In genomic region chr7:143458963-143459331, GRCm38 (mm10) we compare ENCODE assay signal across 10 mouse cellular contexts. TPM values are rescaled to one million over a fixed set of nuclear protein-coding genes. Genes with fewer than 3 reads are reported as not detected.
DNase-seq lines count a peak whose midpoint lies in the region; ATAC-seq lines count a peak whose summit lies in the region.
"Had no signal": no experiment of that assay in that cellular context is flagged by ENCODE, and none has a peak within 500 bp of the region (broad histone marks: within the 10 kb centered on the region; RNA-seq: fewer than 3 reads in every experiment).

No protein-coding gene starts in this region.

- no peaks in the 10 kb centered on the region for H3K36me3 ChIP-seq in kidney, embryonic 14.5 days (ENCODE audit: control insufficient read depth, insufficient read depth, low read length)
- no peaks in the 10 kb centered on the region for H3K36me3 ChIP-seq in embryonic facial prominence, embryonic 11.5 days (replicated peaks; ENCODE audit: control insufficient read depth, insufficient read depth, low read depth, low read length)
- H3K36me3 ChIP-seq in hindbrain, embryonic 13.5 days, result no peaks in the 10 kb centered on the region
- no peaks in the 10 kb centered on the region for H3K36me3 ChIP-seq in midbrain, embryonic 12.5 days
- H3K36me3 ChIP-seq: G1E had no signal

- WGBS in kidney, embryonic 14.5 days, result 21% methylated on average over 38 of the region's 38 CpGs
- WGBS in embryonic facial prominence, embryonic 11.5 days, result 25% methylated on average over 38 of the region's 38 CpGs
- WGBS in hindbrain, embryonic 13.5 days, result 21% methylated on average over 38 of the region's 38 CpGs
- WGBS in midbrain, embryonic 12.5 days, result 25% methylated on average over 38 of the region's 38 CpGs

- no peaks in the 10 kb centered on the region for H3K27me3 ChIP-seq in kidney, embryonic 14.5 days (ENCODE audit: control insufficient read depth, insufficient read depth, low read length)
- 0 out of 2 replicates have a peak, but pooled peaks cover 2% of the 10 kb centered on the region for H3K27me3 ChIP-seq in embryonic facial prominence, embryonic 11.5 days (ENCODE audit: control insufficient read depth, insufficient read depth, low read length)
- H3K27me3 ChIP-seq in hindbrain, embryonic 13.5 days, result peaks cover 10% of the 10 kb centered on the region; the same call in 1 of the 2 replicates
- H3K27me3 ChIP-seq in midbrain, embryonic 12.5 days, result peaks cover 26% of the 10 kb centered on the region; the same call in 1 of the 2 replicates

- peaks cover 31% of the 10 kb centered on the region for H3K9me3 ChIP-seq in kidney, embryonic 14.5 days (ENCODE audit: control insufficient read depth, low read length)
- H3K9me3 ChIP-seq in embryonic facial prominence, embryonic 11.5 days (replicated peaks; ENCODE audit: control insufficient read depth, low read length), result peaks cover 19% of the 10 kb centered on the region
- peaks cover 21% of the 10 kb centered on the region for H3K9me3 ChIP-seq in hindbrain, embryonic 13.5 days
- H3K9me3 ChIP-seq in midbrain, embryonic 12.5 days, result peaks cover 22% of the 10 kb centered on the region

- no peak for DNase-seq in kidney, postnatal 14 days
- DNase-seq in embryonic facial prominence, embryonic 11.5 days (ENCODE audit: low spot score), result no peak
- DNase-seq in cerebellum, adult 9-10 months, result no peak
- DNase-seq in layer of hippocampus, postnatal 36 days, result no peak
- DNase-seq in adrenal gland, postnatal 36 days, result no peak
- DNase-seq: cerebellum, adult 9-11 months had no signal

- H3K9ac ChIP-seq in kidney, embryonic 14.5 days (ENCODE audit: low read depth, low read length), result peak overlapping the region; percentile 63
- peak overlapping the region; percentile 76 for H3K9ac ChIP-seq in embryonic facial prominence, embryonic 11.5 days (replicated peaks; ENCODE audit: low read length)
- peak overlapping the region; percentile 80 for H3K9ac ChIP-seq in hindbrain, embryonic 13.5 days
- peak overlapping the region; percentile 73 for H3K9ac ChIP-seq in midbrain, embryonic 12.5 days (replicated peaks)

- peak overlapping the region; percentile 50 for H3K4me3 ChIP-seq in kidney, embryonic 14.5 days (ENCODE audit: low read length)
- peak overlapping the region; percentile 67 for H3K4me3 ChIP-seq in embryonic facial prominence, embryonic 11.5 days (ENCODE audit: low read depth, low read length)
- peak overlapping the region; percentile 63 for H3K4me3 ChIP-seq in hindbrain, embryonic 13.5 days
- peak overlapping the region; percentile 67 for H3K4me3 ChIP-seq in midbrain, embryonic 12.5 days

- peak overlapping the region; percentile 48 for H3K4me2 ChIP-seq in kidney, embryonic 14.5 days (replicated peaks; ENCODE audit: low read depth, low read length)
- H3K4me2 ChIP-seq in embryonic facial prominence, embryonic 11.5 days (ENCODE audit: low read depth, low read length), result peak overlapping the region; percentile 75
- H3K4me2 ChIP-seq in hindbrain, embryonic 13.5 days, result peak overlapping the region; percentile 58
- H3K4me2 ChIP-seq in midbrain, embryonic 12.5 days (replicated peaks), result peak overlapping the region; percentile 51

- peak overlapping the region; percentile 59; the same call in 1 of the 2 replicates for H3K27ac ChIP-seq in kidney, embryonic 14.5 days (ENCODE audit: low read depth, low read length)
- H3K27ac ChIP-seq in embryonic facial prominence, embryonic 11.5 days (replicated peaks; ENCODE audit: low read depth, low read length), result no peak overlapping the region; the same call in 1 of the 2 replicates
- H3K27ac ChIP-seq in hindbrain, embryonic 13.5 days, result peak overlapping the region; percentile 82
- peak overlapping the region; percentile 83 for H3K27ac ChIP-seq in midbrain, embryonic 12.5 days (replicated peaks)

- 0 out of 2 replicates have a peak, but pooled peaks cover 4% of the 10 kb centered on the region for H3K4me1 ChIP-seq in kidney, embryonic 14.5 days (ENCODE audit: control insufficient read depth, insufficient read depth, low read length)
- no peaks in the 10 kb centered on the region for H3K4me1 ChIP-seq in embryonic facial prominence, embryonic 11.5 days (ENCODE audit: control insufficient read depth, insufficient read depth, low read length)
- H3K4me1 ChIP-seq in hindbrain, embryonic 13.5 days (replicated peaks), result peaks cover 20% of the 10 kb centered on the region
- 0 out of 2 replicates have a peak, but pooled peaks cover 5% of the 10 kb centered on the region for H3K4me1 ChIP-seq in midbrain, embryonic 12.5 days

- ATAC-seq in kidney, embryonic 14.5 days (ENCODE audit: low FRiP score, low TSS enrichment), result no peak
- ATAC-seq in embryonic facial prominence, embryonic 11.5 days (replicated peaks; ENCODE audit: insufficient number of reproducible peaks, low FRiP score, low TSS enrichment, low read depth), result no peak
- ATAC-seq in hindbrain, embryonic 13.5 days (ENCODE audit: low FRiP score), result no peak
- ATAC-seq in midbrain, embryonic 12.5 days (ENCODE audit: low FRiP score, low read depth), result peak; percentile 3; the same call in 1 of the 2 replicates

RNA-seq across cellular contexts. Expression of gene Cdkn1c, which starts 1.9 kb away (rescaled TPM):
- 1,196 and 1,506 TPM in 2 replicates for polyA plus RNA-seq in kidney, embryonic 14.5 days (2014; fragmentation: Nextera tagmentation; extraction: Ambion mirVana)
- polyA plus RNA-seq in embryonic facial prominence, embryonic 11.5 days (2014; fragmentation: Nextera tagmentation; extraction: Ambion mirVana), result 1,085 and 1,117 TPM in 2 replicates
- polyA plus RNA-seq in hindbrain, embryonic 13.5 days (2015; fragmentation: Nextera tagmentation; extraction: Ambion mirVana), result 359 and 375 TPM in 2 replicates
- polyA plus RNA-seq in midbrain, embryonic 12.5 days (2016; fragmentation: Nextera tagmentation; extraction: Ambion mirVana), result 875 and 1,070 TPM in 2 replicates
- 1 to 10 TPM; 3.6 to 6.7 TPM for total RNA-seq in layer of hippocampus, postnatal 36 days (2021)
- 100 to 1,000 TPM; 242 to 645 TPM for total RNA-seq in adrenal gland, postnatal 36 days (2021)
- total RNA-seq: G1E had no signal

RNA-seq across cellular contexts. Expression of gene Slc22a18, which starts 14.6 kb away (rescaled TPM):
- polyA plus RNA-seq in kidney, embryonic 14.5 days (2014; fragmentation: Nextera tagmentation; extraction: Ambion mirVana), result 4.4 and 4.7 TPM in 2 replicates
- polyA plus RNA-seq in embryonic facial prominence, embryonic 11.5 days (2014; fragmentation: Nextera tagmentation; extraction: Ambion mirVana), result 0.58 and 1.0 TPM in 2 replicates
- polyA plus RNA-seq in hindbrain, embryonic 13.5 days (2015; fragmentation: Nextera tagmentation; extraction: Ambion mirVana), result 0.60 and 0.78 TPM in 2 replicates
- polyA plus RNA-seq in midbrain, embryonic 12.5 days (2016; fragmentation: Nextera tagmentation; extraction: Ambion mirVana), result 0.38 and 0.48 TPM in 2 replicates
- under 1 TPM; 0.28 to 0.65 TPM for total RNA-seq in layer of hippocampus, postnatal 36 days (2021)
- 1 to 10 TPM; 1.4 to 1.5 TPM for total RNA-seq in adrenal gland, postnatal 36 days (2021)

RNA-seq across cellular contexts. Expression of gene Phlda2, which starts 44.0 kb away (rescaled TPM):
- polyA plus RNA-seq in kidney, embryonic 14.5 days (2014; fragmentation: Nextera tagmentation; extraction: Ambion mirVana), result 7.3 and 10.6 TPM in 2 replicates
- 2.8 and 2.9 TPM in 2 replicates for polyA plus RNA-seq in embryonic facial prominence, embryonic 11.5 days (2014; fragmentation: Nextera tagmentation; extraction: Ambion mirVana)
- 0.53 and 1.5 TPM in 2 replicates for polyA plus RNA-seq in hindbrain, embryonic 13.5 days (2015; fragmentation: Nextera tagmentation; extraction: Ambion mirVana)
- polyA plus RNA-seq in midbrain, embryonic 12.5 days (2016; fragmentation: Nextera tagmentation; extraction: Ambion mirVana), result 1.4 and 1.5 TPM in 2 replicates
- total RNA-seq in layer of hippocampus, postnatal 36 days (2021), result not detected
- 1 to 10 TPM in 1 of 2 experiments, under 1 TPM in 1; 0.43 to 2.6 TPM for total RNA-seq in adrenal gland, postnatal 36 days (2021)
